Mouse (Mus musculus) thymus, postnatal 36 days (tissue): ENCODE data around the gene A4gnt.

Experiments used
- DNase-seq, 2 experiments: peaks; one replicate each; pipeline ENCODE4 v3.0.0; 2022; ENCODE audit warnings: mixed read lengths in 2 of 2

Gene A4gnt

DNA sequence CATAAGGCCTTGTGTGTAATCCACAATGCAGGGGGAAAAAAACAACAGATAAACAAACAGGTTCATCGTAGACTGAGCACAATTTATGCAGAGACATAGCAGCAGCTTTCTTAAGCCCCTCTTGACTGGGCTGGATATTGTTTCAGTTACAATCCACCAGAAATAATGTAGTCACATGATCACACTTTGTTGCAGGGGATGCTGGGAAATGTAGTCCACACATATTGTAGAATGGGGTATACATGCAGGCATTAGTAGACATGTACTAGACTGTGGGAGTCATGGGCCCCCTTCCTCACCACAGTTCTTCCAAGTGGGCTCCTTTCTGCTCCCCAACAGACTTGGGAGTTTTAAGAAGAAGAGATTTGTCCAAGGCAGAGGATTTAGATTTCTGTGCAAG is 24.5 kb downstream of the A4gnt start:
- DNase-seq = no peak

- no peak for DNase-seq
These were observed 24.9 kb downstream of the A4gnt start for GRCm38 (mm10) chr9:99637227-99637626.

- DNase-seq = no peak
These were observed 25.4 kb downstream of the A4gnt start for GRCm38 (mm10) chr9:99637736-99638135.

GRCm38 (mm10) chr9:99639957-99640356 is 27.7 kb downstream of the A4gnt start:
- DNase-seq = no peak

GRCm38 (mm10) chr9:99645416-99645815 is 33.1 kb downstream of the A4gnt start:
- DNase-seq = no peak

GRCm38 (mm10) chr9:99646102-99646501 is 33.8 kb downstream of the A4gnt start:
- DNase-seq = no peak

- no peak for DNase-seq
These were observed 48.5 kb downstream of the A4gnt start for GRCm38 (mm10) chr9:99660756-99661155.

GRCm38 (mm10) chr9:99661606-99662166 is 49.4 kb downstream of the A4gnt start:
- DNase-seq = no peak

DNA sequence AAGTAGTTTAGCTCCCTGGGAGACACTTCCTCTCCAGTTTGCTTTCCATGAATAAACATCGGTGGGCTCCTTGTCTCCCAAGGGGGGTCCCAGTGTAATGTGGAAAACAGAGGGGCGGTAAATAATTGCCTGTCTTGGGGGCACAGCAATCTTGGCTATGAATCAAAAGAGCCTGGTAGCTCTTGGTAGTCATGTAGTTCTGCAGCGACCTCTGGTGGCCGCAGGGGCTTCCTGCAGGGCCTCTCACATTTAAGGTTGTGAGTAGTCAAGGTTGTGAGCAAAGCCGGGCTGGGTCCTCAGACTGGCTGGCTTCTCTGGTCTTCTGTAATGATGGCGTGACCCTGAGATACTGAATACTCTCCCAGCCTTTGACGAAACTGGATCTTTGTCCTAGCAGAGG is 50.1 kb downstream of the A4gnt start:
- DNase-seq = peak; percentile 29 to 33

- no peak for DNase-seq
These were observed 50.6 kb downstream of the A4gnt start for GRCm38 (mm10) chr9:99662887-99663286.

- DNase-seq = no peak
These were observed 55.3 kb downstream of the A4gnt start for GRCm38 (mm10) chr9:99667596-99667995.

- no peak for DNase-seq
These were observed 59.3 kb downstream of the A4gnt start for GRCm38 (mm10) chr9:99671603-99672002.
